Mouse (Mus musculus) myocyte (in vitro differentiated cells): ENCODE results near the gene Angptl2. TPM values are rescaled to one million over a fixed set of nuclear protein-coding genes. Genes with fewer than 3 reads are reported as not detected.

ENCODE experiments used
- H3K27me3 ChIP-seq: one replicate; pipeline ENCODE4 v1.6.1; 2011; ENCODE audit not compliant: control insufficient read depth, insufficient read depth, insufficient read length
- H3K36me3 ChIP-seq: one replicate; pipeline ENCODE4 v1.6.1; 2011; ENCODE audit not compliant: control insufficient read depth, insufficient read depth
- H3K4me2 ChIP-seq: one replicate; pipeline ENCODE4 v1.6.1; 2011; ENCODE audit warnings: low read depth, control low read depth
- H3K4me3 ChIP-seq: one replicate; pipeline ENCODE4 v1.5.1; 2011; ENCODE audit warnings: mild to moderate bottlenecking, control low read depth, moderate library complexity
- H3K79me2 ChIP-seq: one replicate; pipeline ENCODE4 v1.6.1; 2011; ENCODE audit not compliant: control insufficient read depth, insufficient read depth
- H3ac ChIP-seq: one replicate; pipeline ENCODE4 v1.6.1; 2011; ENCODE audit not compliant: control insufficient read depth, insufficient read length
- CEBPB ChIP-seq: IDR thresholded peaks from 2 replicates; pipeline ENCODE4 v1.6.1; 2011; ENCODE audit warnings: mild to moderate bottlenecking, moderate library complexity; ENCODE audit not compliant: poor library complexity, insufficient read depth, severe bottlenecking
- E2F4 ChIP-seq: IDR thresholded peaks from one replicate; pipeline ENCODE4 v1.6.1; 2011; ENCODE audit warnings: mild to moderate bottlenecking, control low read depth, moderate library complexity; ENCODE audit not compliant: insufficient read depth
- MAX ChIP-seq: IDR thresholded peaks from one replicate; pipeline ENCODE4 v1.6.1; 2011; ENCODE audit warnings: low read depth, mild to moderate bottlenecking, control low read depth
- MYOD1 ChIP-seq, 3 experiments: IDR thresholded peaks; one replicate each; pipeline ENCODE4 v1.6.1; 2011; ENCODE audit warnings: control low read depth in 2 of 3, low read depth in 2 of 3, mild to moderate bottlenecking in 2 of 3, moderate library complexity in 1 of 3; ENCODE audit not compliant: insufficient read length in 2 of 3, control insufficient read depth in 1 of 3
- MYOG ChIP-seq, 3 experiments: IDR thresholded peaks; one replicate each; pipeline ENCODE4 v1.6.1; 2011; ENCODE audit warnings: control low read depth in 2 of 3, low read depth in 2 of 3, mild to moderate bottlenecking in 2 of 3; ENCODE audit not compliant: insufficient read length in 2 of 3, control insufficient read depth in 1 of 3, insufficient read depth in 1 of 3
- POLR2A ChIP-seq: IDR thresholded peaks from one replicate; pipeline ENCODE4 v1.6.1; 2011; ENCODE audit warnings: low read depth, mild to moderate bottlenecking, control low read depth, moderate library complexity; ENCODE audit not compliant: insufficient read length
- POLR2AphosphoS2 ChIP-seq: IDR thresholded peaks from one replicate; pipeline ENCODE4 v1.6.1; 2011; ENCODE audit warnings: low read depth, control low read depth; ENCODE audit not compliant: insufficient read length
- REST ChIP-seq: IDR thresholded peaks from one replicate; pipeline ENCODE4 v1.6.1; 2011; ENCODE audit warnings: mild to moderate bottlenecking, control low read depth, moderate library complexity; ENCODE audit not compliant: insufficient read depth, insufficient read length
- SRF ChIP-seq: IDR thresholded peaks from one replicate; pipeline ENCODE4 v1.6.1; 2011; ENCODE audit warnings: low read depth; ENCODE audit not compliant: control insufficient read depth, insufficient read length
- TCF12 ChIP-seq: IDR thresholded peaks from one replicate; pipeline ENCODE4 v1.6.1; 2011; ENCODE audit warnings: mild to moderate bottlenecking, control low read depth; ENCODE audit not compliant: poor library complexity, insufficient read depth, severe bottlenecking
- TCF3 ChIP-seq: IDR thresholded peaks from one replicate; pipeline ENCODE4 v1.6.1; 2011; ENCODE audit warnings: low read depth, control low read depth; ENCODE audit not compliant: insufficient read length
- USF1 ChIP-seq: IDR thresholded peaks from one replicate; pipeline ENCODE4 v1.6.1; 2011; ENCODE audit warnings: low read depth, mild to moderate bottlenecking, control low read depth, moderate library complexity
- polyA plus RNA-seq: library from polyadenylated mRNA; unstranded; fragments of >200 nt; fragmentation: generic; extraction: Trizol; gene quantifications from one replicate; pipeline ENCODE4 v1.2.1, GENCODE M21; 2012; ENCODE audit warnings: missing spikeins

The Angptl2 gene
- polyA plus RNA-seq, 1 experiment = 130 TPM

GRCm38 (mm10) chr2:33280525-33280924 is 64.7 kb downstream of the Angptl2 start:
- TF ChIP-seq CEBPB (peak; percentile 53; the same call in 1 of the 2 replicates), TCF12 (no peak)
- H3K36me3 ChIP-seq = no peaks in the 10 kb centered on the region
- no peaks in the 10 kb centered on the region for H3K27me3 ChIP-seq
- no peak overlapping the region for H3K4me3 ChIP-seq
- H3K79me2 ChIP-seq = no peaks in the 10 kb centered on the region
- peak overlapping the region; percentile 7 for H3K4me2 ChIP-seq
- H3ac ChIP-seq = no peak overlapping the region

DNA sequence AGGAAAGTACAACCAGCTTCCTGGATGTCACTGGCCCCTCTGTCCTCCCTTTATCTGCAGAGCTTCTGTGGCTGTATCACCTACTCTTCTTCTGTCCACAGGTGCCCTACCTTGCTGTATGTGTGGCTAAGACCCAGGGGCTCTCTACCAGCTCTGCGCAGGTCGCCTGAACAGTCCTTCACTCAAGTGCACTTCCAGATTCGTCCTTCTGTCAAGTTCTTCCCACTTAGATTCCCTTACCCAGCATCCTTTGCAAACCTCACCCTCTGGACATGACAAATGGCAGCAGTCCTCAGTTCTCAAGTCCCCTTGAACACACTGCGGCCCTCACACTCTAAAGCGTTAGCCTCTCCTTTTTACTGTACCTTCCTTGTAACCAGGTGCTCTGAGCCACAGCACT is 65.9 kb downstream of the Angptl2 start:
- no peak overlapping the region for H3K4me2 ChIP-seq
- H3K4me3 ChIP-seq = no peak overlapping the region
- no peak for TF ChIP-seq POLR2A
- TF ChIP-seq MAX = no peak
- no peak for TF ChIP-seq CEBPB
- no peak for TF ChIP-seq MYOG (IDR thresholded peaks at IDR 0.05; ENCODE audit: control insufficient read depth in 1 of 3, insufficient read depth in 1 of 3, insufficient read length in 2 of 3, low read depth in 2 of 3)
- no peak for TF ChIP-seq USF1
- TF ChIP-seq SRF = no peak
- no peak for TF ChIP-seq MYOD1 (IDR thresholded peaks at IDR 0.05; ENCODE audit: control insufficient read depth in 1 of 3, insufficient read length in 2 of 3, low read depth in 2 of 3)
- TF ChIP-seq TCF12 = no peak
- TF ChIP-seq E2F4 = no peak
- TF ChIP-seq TCF3 = no peak
- no peak for TF ChIP-seq REST
- no peak for TF ChIP-seq POLR2AphosphoS2
- H3ac ChIP-seq = no peak overlapping the region
- no peaks in the 10 kb centered on the region for H3K36me3 ChIP-seq
- H3K27me3 ChIP-seq = no peaks in the 10 kb centered on the region
- H3K79me2 ChIP-seq = no peaks in the 10 kb centered on the region

DNA sequence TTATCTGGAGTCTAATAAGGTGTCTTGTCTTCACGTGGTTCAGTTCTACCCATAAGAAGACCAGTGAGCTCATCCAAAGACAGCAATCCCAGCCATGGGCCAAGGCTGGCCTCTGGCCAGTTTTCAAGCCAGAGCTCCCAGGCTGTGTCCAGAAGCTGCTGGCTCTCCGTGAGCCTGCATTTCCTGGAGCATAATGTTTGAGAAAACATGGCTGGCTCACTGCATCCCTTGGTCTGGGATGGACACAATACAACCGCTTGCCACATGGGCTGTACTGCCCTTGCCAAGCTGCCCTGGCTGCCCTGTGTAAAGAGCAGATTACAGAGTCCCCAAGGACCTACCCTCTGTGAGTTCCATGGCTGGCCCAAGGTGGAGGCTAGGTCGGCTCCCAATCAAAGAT is 67.0 kb downstream of the Angptl2 start:
- TF ChIP-seq POLR2A = no peak
- TF ChIP-seq POLR2AphosphoS2 = no peak
- TF ChIP-seq REST = no peak
- no peak for TF ChIP-seq TCF12
- TF ChIP-seq MYOD1 (IDR thresholded peaks at IDR 0.05; ENCODE audit: control insufficient read depth in 1 of 3, insufficient read length in 2 of 3, low read depth in 2 of 3) = no peak
- no peak for TF ChIP-seq CEBPB
- no peak for TF ChIP-seq MAX
- Histone ChIP-seq H3K36me3 (no peaks in the 10 kb centered on the region), H3K79me2 (no peaks in the 10 kb centered on the region), H3K4me2 (no peak overlapping the region), H3ac (no peak overlapping the region), H3K4me3 (no peak overlapping the region), H3K27me3 (no peaks in the 10 kb centered on the region)

GRCm38 (mm10) chr2:33283674-33284073 is 67.8 kb downstream of the Angptl2 start:
- Histone ChIP-seq H3K4me2 (no peak overlapping the region), H3K79me2 (no peaks in the 10 kb centered on the region), H3K4me3 (no peak overlapping the region), H3K27me3 (no peaks in the 10 kb centered on the region), H3ac (no peak overlapping the region), H3K36me3 (no peaks in the 10 kb centered on the region)
- TF ChIP-seq MYOG (IDR thresholded peaks at IDR 0.05; ENCODE audit: control insufficient read depth in 1 of 3, insufficient read depth in 1 of 3, insufficient read length in 2 of 3, low read depth in 2 of 3) (no peak), E2F4 (no peak), SRF (no peak)

DNA sequence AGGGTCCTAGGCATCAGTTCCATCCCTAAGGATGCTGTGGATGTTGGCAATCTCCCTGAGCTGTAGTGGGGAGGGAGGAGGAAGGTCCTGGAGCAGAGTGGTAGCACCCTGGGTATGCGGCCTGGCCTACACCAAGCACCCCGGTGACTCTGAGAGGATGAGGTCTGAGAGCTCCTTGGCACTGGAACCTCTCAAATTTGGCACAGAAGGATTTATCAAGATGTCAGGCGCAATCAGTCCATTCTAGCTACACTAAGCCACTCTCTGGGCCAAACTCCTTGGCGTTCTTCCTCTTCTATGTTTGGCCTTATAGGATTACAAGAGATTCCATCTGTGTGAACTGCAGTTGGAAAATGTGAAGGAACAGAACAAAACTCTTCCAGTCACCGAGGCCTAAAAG is 73.0 kb downstream of the Angptl2 start:
- H3K4me3 ChIP-seq = no peak overlapping the region
- H3K27me3 ChIP-seq = no peaks in the 10 kb centered on the region
- no peaks in the 10 kb centered on the region for H3K36me3 ChIP-seq
- no peak for TF ChIP-seq MYOG (IDR thresholded peaks at IDR 0.05; ENCODE audit: control insufficient read depth in 1 of 3, insufficient read depth in 1 of 3, insufficient read length in 2 of 3, low read depth in 2 of 3)
- TF ChIP-seq REST = no peak
- no peak for TF ChIP-seq USF1
- TF ChIP-seq CEBPB = no peak
- no peak for TF ChIP-seq SRF
- no peak for TF ChIP-seq E2F4
- no peak for TF ChIP-seq MAX
- no peak for TF ChIP-seq POLR2A
- TF ChIP-seq TCF12 = no peak
- TF ChIP-seq TCF3 = no peak
- no peak for TF ChIP-seq MYOD1 (IDR thresholded peaks at IDR 0.05; ENCODE audit: control insufficient read depth in 1 of 3, insufficient read length in 2 of 3, low read depth in 2 of 3)
- TF ChIP-seq POLR2AphosphoS2 = no peak
- H3K4me2 ChIP-seq = no peak overlapping the region
- H3ac ChIP-seq = no peak overlapping the region
- H3K79me2 ChIP-seq = no peaks in the 10 kb centered on the region

DNA sequence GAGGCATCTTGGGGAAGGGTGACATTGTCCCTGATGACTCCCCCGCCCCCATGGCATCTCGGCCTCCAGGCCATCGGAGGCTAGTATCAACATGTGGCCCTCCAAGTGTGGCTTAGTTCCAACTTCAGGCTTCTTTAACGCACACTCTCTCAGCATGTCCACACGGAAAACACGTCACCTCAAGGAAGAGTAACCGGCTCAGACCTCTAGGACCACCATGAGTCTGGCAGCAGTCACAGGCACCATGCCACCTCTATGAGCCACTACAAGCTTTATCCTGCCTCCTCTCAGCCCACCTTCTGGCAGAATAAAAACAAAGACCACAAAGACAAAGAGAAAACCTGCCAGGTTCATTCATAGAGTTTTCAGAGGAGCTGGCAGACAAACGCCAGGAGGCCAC is 74.6 kb downstream of the Angptl2 start:
- Histone ChIP-seq H3K36me3 (no peaks in the 10 kb centered on the region), H3K4me3 (no peak overlapping the region), H3K27me3 (no peaks in the 10 kb centered on the region), H3ac (no peak overlapping the region), H3K79me2 (no peaks in the 10 kb centered on the region), H3K4me2 (no peak overlapping the region)
- TF ChIP-seq MYOG (IDR thresholded peaks at IDR 0.05; ENCODE audit: control insufficient read depth in 1 of 3, insufficient read depth in 1 of 3, insufficient read length in 2 of 3, low read depth in 2 of 3) (no peak), TCF12 (no peak), CEBPB (no peak), MAX (no peak), POLR2A (no peak), USF1 (no peak), REST (no peak), MYOD1 (IDR thresholded peaks at IDR 0.05; ENCODE audit: control insufficient read depth in 1 of 3, insufficient read length in 2 of 3, low read depth in 2 of 3) (no peak), SRF (no peak), E2F4 (no peak), TCF3 (no peak), POLR2AphosphoS2 (no peak)
